Mouse (Mus musculus) MEL (cell line): ENCODE measurements around the gene Slc4a3.

Experiments used
- CTCF ChIP-seq, 3 experiments: IDR thresholded peaks in 2 of 3; conservative IDR thresholded peaks in 1 of 3; 2 replicates each; pipeline ENCODE4 v1.5.1; 2011 to 2012; ENCODE audit warnings: low read length in 3 of 3, low read depth in 2 of 3, mild to moderate bottlenecking in 2 of 3, improper control_type of control experiment in 1 of 3, inconsistent platforms in 1 of 3, mixed read lengths in 1 of 3, moderate library complexity in 1 of 3; ENCODE audit not compliant: control insufficient read depth in 1 of 3, insufficient read depth in 1 of 3, poor library complexity in 1 of 3, severe bottlenecking in 1 of 3
- E2F4 ChIP-seq: IDR thresholded peaks from 2 replicates; pipeline ENCODE4 v1.6.1; 2011; ENCODE audit warnings: low read depth, low read length, improper control_type of control experiment, borderline replicate concordance
- EP300 ChIP-seq, 2 experiments: IDR thresholded peaks; 2 replicates each; pipeline ENCODE4 v1.6.1; 2011; ENCODE audit warnings: improper control_type of control experiment in 2 of 2, low read length in 2 of 2, low read depth in 1 of 2, mild to moderate bottlenecking in 1 of 2
- KAT2A ChIP-seq: conservative IDR thresholded peaks from 2 replicates; pipeline ENCODE4 v1.6.1; 2012; ENCODE audit warnings: low read depth, low read length, improper control_type of control experiment, inconsistent platforms
- POLR2A ChIP-seq, 2 experiments: IDR thresholded peaks; 2 replicates each; pipeline ENCODE4 v1.6.1; 2011 to 2012; ENCODE audit warnings: low read length in 2 of 2, mild to moderate bottlenecking in 2 of 2, control low read depth in 1 of 2, improper control_type of control experiment in 1 of 2, low read depth in 1 of 2, moderate library complexity in 1 of 2; ENCODE audit not compliant: control insufficient read depth in 1 of 2, insufficient read depth in 1 of 2, poor library complexity in 1 of 2
- POLR2AphosphoS5 ChIP-seq: IDR thresholded peaks from 2 replicates; pipeline ENCODE4 v1.6.1; 2012; ENCODE audit warnings: low read depth, borderline replicate concordance, mild to moderate bottlenecking, inconsistent platforms, low read length, moderate library complexity, mixed read lengths
- TBP ChIP-seq: IDR thresholded peaks from 2 replicates; pipeline ENCODE4 v1.8.0; 2011; ENCODE audit warnings: low read depth, low read length, improper control_type of control experiment
- UBTF ChIP-seq: IDR thresholded peaks from 2 replicates; pipeline ENCODE4 v1.6.1; 2012; ENCODE audit warnings: low read depth, mild to moderate bottlenecking, inconsistent platforms, low read length, improper control_type of control experiment, moderate library complexity, borderline replicate concordance; ENCODE audit not compliant: insufficient read depth
- ZC3H11A ChIP-seq: IDR thresholded peaks from 2 replicates; pipeline ENCODE4 v1.6.1; 2012; ENCODE audit warnings: low read depth, mild to moderate bottlenecking, inconsistent platforms, low read length, improper control_type of control experiment
- ZKSCAN1 ChIP-seq: IDR thresholded peaks from 2 replicates; pipeline ENCODE4 v1.6.1; 2012; ENCODE audit warnings: low read depth, mild to moderate bottlenecking, inconsistent platforms, low read length, improper control_type of control experiment, moderate library complexity

GRCm38 (mm10) chr1:75610553-75610952 is 64.5 kb downstream of the Slc4a3 start:
- TF ChIP-seq EP300 (IDR thresholded peaks at IDR 0.05; ENCODE audit: low read depth in 1 of 2, low read length in 2 of 2) (no peak), POLR2AphosphoS5 (no peak), E2F4 (no peak), CTCF (IDR thresholded peaks at IDR 0.05 in 2 of 3, conservative IDR thresholded peaks at IDR 0.05 in 1 of 3; ENCODE audit: control insufficient read depth in 1 of 3, insufficient read depth in 1 of 3, low read depth in 2 of 3, low read length in 3 of 3, poor library complexity in 1 of 3, severe bottlenecking in 1 of 3) (no peak), POLR2A (IDR thresholded peaks at IDR 0.05; ENCODE audit: control insufficient read depth in 1 of 2, insufficient read depth in 1 of 2, low read depth in 1 of 2, low read length in 2 of 2, poor library complexity in 1 of 2) (no peak), ZKSCAN1 (no peak), KAT2A (no peak), ZC3H11A (no peak), TBP (no peak), UBTF (no peak)
